Mouse (Mus musculus) thymus, postnatal 36 days (tissue): ENCODE data around the gene Foxb1.

Experiments used
- DNase-seq, 2 experiments: peaks; one replicate each; pipeline ENCODE4 v3.0.0; 2022; ENCODE audit warnings: mixed read lengths in 2 of 2

Gene Foxb1

GRCm38 (mm10) chr9:69760371-69761301 lies at the start of gene Foxb1:
Foxb1 (minus strand) TSS chr9:69760940.
- peak; percentile 39 to 45 for DNase-seq

GRCm38 (mm10) chr9:69790562-69790961 lies 29.8 kb upstream of the Foxb1 start:
- DNase-seq = peak; percentile 65 to 71

GRCm38 (mm10) chr9:69779996-69780395 lies 19.3 kb upstream of the Foxb1 start:
- DNase-seq = no peak

GRCm38 (mm10) chr9:69769949-69770585 lies 9.3 kb upstream of the Foxb1 start:
- no peak for DNase-seq

GRCm38 (mm10) chr9:69769091-69769948 lies 8.6 kb upstream of the Foxb1 start:
- DNase-seq = no peak

GRCm38 (mm10) chr9:69768136-69768875 lies 7.6 kb upstream of the Foxb1 start:
- DNase-seq = no peak

- no peak for DNase-seq
Observed at GRCm38 (mm10) chr9:69767421-69767820, 6.7 kb upstream of the Foxb1 start.

GRCm38 (mm10) chr9:69766936-69767335 lies 6.2 kb upstream of the Foxb1 start:
- DNase-seq = no peak

GRCm38 (mm10) chr9:69766301-69766700 lies 5.6 kb upstream of the Foxb1 start:
- DNase-seq = no peak

- DNase-seq = no peak
Observed at GRCm38 (mm10) chr9:69765483-69766050, 4.8 kb upstream of the Foxb1 start.

- DNase-seq = peak in 1 of 2 experiments; percentile 42
Observed at GRCm38 (mm10) chr9:69764586-69765482, 4.1 kb upstream of the Foxb1 start.

- DNase-seq = no peak
Observed at GRCm38 (mm10) chr9:69763681-69764585, 3.2 kb upstream of the Foxb1 start.

GRCm38 (mm10) chr9:69762703-69763102 lies 2.0 kb upstream of the Foxb1 start:
- DNase-seq = peak; percentile 54 to 62

- no peak for DNase-seq
Observed at GRCm38 (mm10) chr9:69762221-69762620, 1.5 kb upstream of the Foxb1 start.

- no peak for DNase-seq
Observed at GRCm38 (mm10) chr9:69761569-69761968, 829 bp upstream of the Foxb1 start.

GRCm38 (mm10) chr9:69759721-69760221 lies 969 bp downstream of the Foxb1 start:
- DNase-seq = peak; percentile 52 to 53

GRCm38 (mm10) chr9:69758946-69759615 lies 1.7 kb downstream of the Foxb1 start:
- peak; percentile 49 to 55 for DNase-seq

- peak in 1 of 2 experiments; percentile 48 for DNase-seq
Observed at GRCm38 (mm10) chr9:69758506-69758905, 2.2 kb downstream of the Foxb1 start.

- DNase-seq = peak; percentile 67 to 84
Observed at GRCm38 (mm10) chr9:69757254-69757653, 3.5 kb downstream of the Foxb1 start.
